Mouse (Mus musculus): ENCODE measurements around the gene Umps.

GRCm38 (mm10) chr16:33923001-33923316, 43.9 kb downstream of the Umps start:
- no peak for TF ChIP-seq POLR2A (IDR thresholded peaks at IDR 0.05; ENCODE audit: insufficient read length, low read depth)
- no peak for TF ChIP-seq SRF (IDR thresholded peaks at IDR 0.05; ENCODE audit: control insufficient read depth, insufficient read length, low read depth)
- TF ChIP-seq MAX (IDR thresholded peaks at IDR 0.05; ENCODE audit: low read depth) = no peak
- TF ChIP-seq CEBPB (IDR thresholded peaks at IDR 0.05; ENCODE audit: insufficient read depth, poor library complexity, severe bottlenecking) = no peak
- no peak for TF ChIP-seq TCF12 (IDR thresholded peaks at IDR 0.05; ENCODE audit: insufficient read depth, poor library complexity, severe bottlenecking)
- no peak for TF ChIP-seq POLR2AphosphoS2 (IDR thresholded peaks at IDR 0.05; ENCODE audit: insufficient read length, low read depth)
- no peak for TF ChIP-seq MYOG (IDR thresholded peaks at IDR 0.05; ENCODE audit: control insufficient read depth in 1 of 3, insufficient read depth in 1 of 3, insufficient read length in 2 of 3, low read depth in 2 of 3)
- TF ChIP-seq TCF3 (IDR thresholded peaks at IDR 0.05; ENCODE audit: insufficient read length, low read depth) = no peak
